Mouse (Mus musculus): Measurements from ENCODE around the gene Gadl1. TPM values are rescaled to one million over a fixed set of nuclear protein-coding genes. Genes with fewer than 3 reads are reported as not detected.

Gadl1 gene
- polyA plus RNA-seq, 1 experiment: 0.34 TPM

DNA sequence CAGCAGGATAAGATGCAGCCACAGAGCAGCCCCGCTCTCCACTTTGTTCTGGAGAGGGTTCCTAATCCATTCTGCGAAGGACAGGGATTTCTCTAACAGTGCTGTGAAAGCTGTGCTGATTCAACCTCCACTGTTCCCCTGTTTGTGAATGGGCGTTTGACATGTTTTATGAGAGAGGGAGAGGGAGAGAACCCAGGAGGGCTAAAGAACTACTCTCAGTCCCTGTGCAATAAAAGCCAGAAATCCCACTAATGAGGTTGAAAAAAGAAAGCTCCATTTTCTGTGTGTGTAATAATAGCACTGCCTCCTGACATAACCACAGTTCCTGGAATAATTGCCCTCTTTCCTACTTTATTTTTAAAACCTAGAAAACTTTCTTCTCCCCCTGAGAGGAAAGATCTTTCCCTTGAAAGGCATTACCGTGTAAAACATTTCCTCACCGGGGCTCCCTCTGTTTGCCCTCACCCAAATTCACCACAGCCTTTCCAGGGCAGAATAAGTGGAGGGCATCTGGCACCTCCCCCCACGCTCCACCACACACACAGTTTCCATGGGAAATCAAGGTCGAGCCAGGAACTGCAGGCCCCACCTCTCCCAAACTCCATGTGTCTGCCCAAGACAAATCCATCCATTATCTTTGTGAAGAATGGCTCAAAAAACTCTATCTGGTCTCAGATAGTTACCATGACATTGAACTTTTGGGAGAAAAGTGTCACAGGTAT, 24.1 kb downstream of the Gadl1 start:
- peak in 1 of 2 experiments; percentile 38 for DNase-seq (ENCODE audit: extremely low spot score in 1 of 2, low spot score in 1 of 2)

- DNase-seq (ENCODE audit: extremely low spot score in 1 of 2, low spot score in 1 of 2): no peak
These were observed 25.0 kb downstream of the Gadl1 start for GRCm38 (mm10) chr9:115934288-115934687.

GRCm38 (mm10) chr9:115936350-115936749, 27.1 kb downstream of the Gadl1 start:
- DNase-seq (ENCODE audit: extremely low spot score in 1 of 2, low spot score in 1 of 2): no peak

- no peak for DNase-seq (ENCODE audit: extremely low spot score in 1 of 2, low spot score in 1 of 2)
These were observed 28.7 kb downstream of the Gadl1 start for GRCm38 (mm10) chr9:115937915-115938314.

DNA sequence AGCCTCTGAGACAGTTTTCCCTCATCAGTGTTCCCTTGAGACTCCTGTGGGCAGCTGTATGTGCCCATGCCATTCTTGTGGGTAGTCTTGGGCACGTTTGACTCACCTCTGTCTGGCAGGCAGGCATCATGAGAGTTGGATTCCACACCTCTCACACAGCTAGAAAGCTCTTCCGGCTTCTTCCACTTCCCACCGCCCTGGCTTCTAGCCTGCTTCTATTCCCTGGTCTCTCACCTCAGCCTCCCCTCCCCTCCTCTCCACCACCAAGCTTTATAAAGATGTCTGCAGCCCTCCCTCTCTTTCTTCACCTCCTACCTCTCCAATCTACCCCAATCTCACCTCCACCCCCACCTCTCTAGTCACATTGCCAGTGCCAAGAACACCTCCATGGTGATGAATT, 30.2 kb downstream of the Gadl1 start:
- peak; percentile 77 to 84 for DNase-seq (ENCODE audit: extremely low spot score in 1 of 2, low spot score in 1 of 2)

DNA sequence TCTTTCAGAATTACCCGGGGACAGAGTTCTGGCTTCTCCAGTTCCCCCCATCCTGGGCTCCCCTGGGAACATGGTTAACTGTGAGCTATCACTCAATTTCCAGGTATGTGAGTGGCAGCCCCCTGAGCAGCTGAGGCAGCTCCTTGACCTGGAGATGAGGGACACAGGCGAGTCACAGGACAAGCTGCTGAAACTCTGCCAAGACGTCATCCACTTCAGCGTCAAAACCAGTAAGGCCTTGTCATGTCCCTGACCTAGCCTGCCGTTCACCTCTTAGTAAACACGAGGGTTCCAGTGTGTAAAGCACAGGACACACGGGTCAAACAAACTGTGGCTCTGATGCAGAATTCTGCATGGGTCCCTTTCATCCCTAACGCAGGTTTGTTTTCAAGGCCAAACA, 31.9 kb downstream of the Gadl1 start:
- no peak for DNase-seq (ENCODE audit: extremely low spot score in 1 of 2, low spot score in 1 of 2)

DNA sequence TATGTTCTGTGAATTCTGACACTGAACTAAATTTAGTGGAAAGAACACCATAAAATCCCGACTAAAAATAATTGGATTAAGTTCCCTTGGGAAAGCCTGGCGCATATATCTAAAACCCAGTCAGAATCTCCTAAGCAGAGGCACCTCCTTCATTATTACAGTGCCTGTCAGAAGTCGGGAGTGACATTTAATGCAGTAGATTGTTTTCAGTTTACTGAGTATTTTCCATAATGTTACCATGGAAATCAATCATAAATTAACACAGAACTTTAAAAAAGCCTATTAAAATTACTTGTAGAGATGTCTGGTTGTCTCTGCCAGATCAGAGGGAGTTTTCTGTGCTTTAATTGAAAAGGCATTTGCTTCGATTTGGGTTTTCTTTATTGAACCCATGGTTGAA, 33.2 kb downstream of the Gadl1 start:
- DNase-seq (ENCODE audit: extremely low spot score in 1 of 2, low spot score in 1 of 2): peak in 1 of 2 experiments; percentile 43

DNA sequence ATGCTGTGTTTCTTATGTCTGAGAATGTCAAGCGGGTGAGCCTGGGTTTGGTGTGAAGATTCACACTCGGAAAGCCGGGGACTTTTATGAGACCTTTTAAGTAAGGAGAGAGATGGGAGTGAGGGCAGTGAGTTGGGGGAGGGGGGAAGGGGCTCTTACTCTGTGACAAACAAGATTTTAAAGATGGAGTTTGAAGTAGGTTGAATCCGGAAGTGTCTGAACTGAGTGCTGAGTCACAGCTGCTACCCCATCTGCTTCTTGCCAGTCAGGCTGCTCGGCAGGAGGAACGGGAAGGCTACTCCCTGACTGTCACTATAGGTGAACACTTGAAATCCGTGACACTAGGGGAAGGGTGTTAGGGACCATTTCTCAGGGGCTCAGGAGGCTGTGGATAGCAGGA, 33.7 kb downstream of the Gadl1 start:
- DNase-seq (ENCODE audit: extremely low spot score in 1 of 2, low spot score in 1 of 2): peak in 1 of 2 experiments; percentile 69

DNA sequence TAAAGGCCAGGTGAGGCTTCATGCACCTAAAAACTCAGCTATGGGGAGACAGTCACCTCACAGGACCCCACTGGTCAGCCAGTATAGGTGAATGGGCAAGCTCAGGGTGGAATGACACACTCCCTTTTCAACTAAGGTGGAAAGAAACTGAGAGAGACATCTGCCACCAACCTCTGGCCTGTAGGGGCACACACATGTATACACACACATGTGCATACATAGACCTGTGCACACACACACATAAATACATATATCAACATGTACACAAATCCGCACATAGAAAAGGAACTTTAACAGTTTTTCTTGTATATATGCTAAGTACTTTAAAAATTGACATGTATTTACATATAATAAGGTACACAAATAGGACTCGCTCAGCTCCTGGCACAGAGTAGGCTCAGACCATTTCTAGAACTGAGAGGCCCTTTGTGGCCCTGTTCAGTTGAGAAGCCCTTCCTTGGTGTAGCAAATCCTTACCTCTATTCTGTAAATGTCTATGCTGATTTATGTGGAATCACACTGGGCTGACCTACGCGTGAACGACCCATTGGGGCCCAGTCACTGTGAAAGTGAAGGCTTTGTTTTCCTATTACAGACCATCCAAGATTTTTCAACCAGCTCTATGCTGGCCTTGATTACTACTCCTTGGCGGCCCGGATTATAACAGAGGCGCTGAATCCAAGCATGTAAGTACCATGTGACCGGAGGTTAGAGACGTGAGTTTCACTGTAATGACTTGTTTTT, 34.5 kb downstream of the Gadl1 start:
- no peak for DNase-seq (ENCODE audit: extremely low spot score in 1 of 2, low spot score in 1 of 2)

DNA sequence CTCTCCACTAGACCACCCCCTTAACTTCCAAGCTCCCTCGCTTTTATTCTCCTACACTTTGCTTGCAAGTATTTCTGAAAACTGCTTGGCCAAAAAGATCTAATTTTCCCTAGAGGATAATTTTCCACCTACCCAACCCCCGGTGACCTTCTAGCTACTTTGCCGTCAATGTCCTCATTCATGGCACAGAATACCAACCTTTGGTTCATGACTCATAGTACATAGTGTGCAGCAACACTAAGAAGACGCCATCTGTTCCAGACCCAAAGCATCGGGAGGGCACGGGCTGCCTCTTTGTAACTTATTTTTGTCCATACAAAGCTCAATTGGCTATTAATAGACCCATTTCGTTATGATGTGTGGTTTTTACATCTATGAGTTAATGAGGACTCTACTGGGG, 55.8 kb downstream of the Gadl1 start:
- DNase-seq (ENCODE audit: extremely low spot score in 1 of 2, low spot score in 1 of 2): no peak

GRCm38 (mm10) chr9:115966116-115966515, 56.9 kb downstream of the Gadl1 start:
- peak in 1 of 2 experiments; percentile 46 for DNase-seq (ENCODE audit: extremely low spot score in 1 of 2, low spot score in 1 of 2)

GRCm38 (mm10) chr9:115966746-115967145, 57.5 kb downstream of the Gadl1 start:
- peak; percentile 66 to 77 for DNase-seq (ENCODE audit: extremely low spot score in 1 of 2, low spot score in 1 of 2)

DNA sequence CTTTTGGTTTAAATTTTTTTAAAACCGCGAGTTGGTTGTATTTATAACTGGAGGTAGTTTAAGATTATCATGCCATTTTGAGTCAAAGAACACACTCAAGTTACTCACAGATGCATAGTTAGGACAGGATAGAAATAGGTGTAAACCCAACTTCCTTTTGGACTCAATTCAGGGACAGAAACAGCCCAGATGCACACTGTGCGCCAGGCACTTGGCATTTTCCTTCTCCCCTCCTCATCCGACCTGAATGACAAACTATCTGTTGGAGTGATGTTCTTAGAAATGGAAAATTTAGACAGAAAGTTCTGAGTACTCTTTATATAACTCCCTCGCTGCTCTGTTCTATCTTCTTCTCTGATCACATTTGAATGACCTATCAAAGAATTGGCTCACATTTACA, 58.4 kb downstream of the Gadl1 start:
- peak in 1 of 2 experiments; percentile 50 for DNase-seq (ENCODE audit: extremely low spot score in 1 of 2, low spot score in 1 of 2)

- DNase-seq (ENCODE audit: extremely low spot score in 1 of 2, low spot score in 1 of 2): no peak
These were observed 67.6 kb downstream of the Gadl1 start for GRCm38 (mm10) chr9:115976901-115977300.

DNA sequence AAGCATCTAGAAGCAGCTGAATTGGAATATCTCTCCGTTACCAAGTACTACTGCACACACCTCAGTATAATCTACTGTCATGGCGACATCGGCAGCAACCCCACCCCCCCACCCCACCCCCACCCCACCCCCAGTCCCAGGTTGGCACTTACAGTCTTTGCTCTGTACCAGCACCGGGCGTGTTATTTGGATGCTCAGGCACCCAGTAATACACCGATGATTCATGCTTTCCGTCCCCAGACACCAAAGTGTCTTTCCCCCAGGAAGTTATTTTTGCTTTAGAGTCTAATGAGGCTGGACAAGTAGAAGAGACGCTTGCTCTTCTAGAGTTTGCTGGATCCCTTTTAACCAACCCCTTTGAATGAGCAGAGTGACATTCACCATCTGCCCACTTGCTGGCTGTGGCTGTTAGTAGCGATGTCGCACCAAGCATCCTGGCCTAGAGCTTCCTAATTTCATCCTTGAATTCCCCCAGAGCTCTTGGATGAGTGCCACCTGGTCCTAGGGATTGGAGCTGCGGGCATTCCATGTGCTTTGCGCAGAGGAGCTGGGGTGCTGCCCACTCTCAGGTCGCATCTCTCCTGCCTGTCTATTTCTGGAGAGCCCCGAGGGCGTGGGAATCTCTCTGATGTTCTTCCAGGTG, 68.5 kb downstream of the Gadl1 start:
- DNase-seq (ENCODE audit: extremely low spot score in 1 of 2, low spot score in 1 of 2): peak; percentile 44 to 71

DNA sequence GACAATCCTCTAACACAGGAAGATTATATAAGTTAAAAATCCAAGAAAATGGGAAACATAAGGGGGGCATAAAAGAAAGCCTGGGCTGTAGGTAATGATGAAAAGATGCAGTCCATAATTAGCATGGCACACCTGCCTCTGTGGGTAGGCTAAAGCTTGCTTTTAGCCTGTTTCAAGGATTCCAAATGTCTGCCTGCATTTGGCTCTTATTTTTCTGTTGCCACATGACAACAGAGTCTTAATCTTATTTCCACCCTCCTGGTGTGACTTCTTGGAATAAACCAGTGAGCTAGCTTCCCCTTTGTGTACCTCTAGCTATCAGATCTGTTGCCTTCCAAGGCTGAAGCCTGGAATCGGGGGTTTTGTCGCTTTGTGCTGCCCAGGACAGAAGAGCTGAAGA, 69.2 kb downstream of the Gadl1 start:
- peak in 1 of 2 experiments; percentile 22 for DNase-seq (ENCODE audit: extremely low spot score in 1 of 2, low spot score in 1 of 2)

DNA sequence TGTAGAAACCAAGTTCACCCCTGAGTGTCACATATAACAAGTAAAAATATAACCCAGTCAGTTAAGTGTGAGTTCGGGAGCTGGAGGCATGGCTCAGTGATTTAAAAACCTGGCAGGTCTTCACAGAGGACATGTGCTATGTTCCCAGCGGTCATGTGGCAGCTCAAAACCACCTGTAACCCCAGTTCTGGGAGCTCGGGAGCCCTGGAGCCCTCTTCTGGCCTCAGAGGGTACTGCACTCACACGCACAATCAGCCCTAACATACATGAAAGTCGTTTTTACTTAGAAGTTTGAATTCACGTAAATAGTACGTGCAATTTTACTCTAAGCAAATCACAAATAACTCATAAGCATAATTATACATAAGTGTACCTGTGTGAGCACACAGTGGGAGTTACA, 81.4 kb downstream of the Gadl1 start:
- DNase-seq (ENCODE audit: extremely low spot score in 1 of 2, low spot score in 1 of 2): no peak

DNA sequence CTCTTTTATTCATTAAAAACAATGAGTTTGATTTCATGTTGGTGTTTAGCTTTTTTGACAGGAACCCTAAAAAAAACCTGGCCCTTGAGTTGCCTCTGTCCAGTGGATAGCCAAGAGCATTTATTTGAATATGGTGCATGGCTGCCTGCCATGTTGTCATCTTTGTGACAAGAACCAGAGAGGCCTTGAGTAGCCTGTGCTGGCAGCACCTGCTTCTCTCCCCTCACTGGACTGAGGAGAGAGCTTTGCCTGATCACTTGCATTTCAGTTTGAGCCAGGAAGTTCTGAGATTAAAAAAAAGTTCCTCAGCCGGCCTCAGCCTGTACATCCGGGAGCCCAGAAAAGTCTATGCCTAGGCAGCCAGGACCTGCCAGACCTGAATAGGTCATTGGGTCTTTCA, 85.5 kb downstream of the Gadl1 start:
- DNase-seq (ENCODE audit: extremely low spot score in 1 of 2, low spot score in 1 of 2): no peak

GRCm38 (mm10) chr9:115995856-115996560, 86.8 kb downstream of the Gadl1 start:
- no peak for DNase-seq (ENCODE audit: extremely low spot score in 1 of 2, low spot score in 1 of 2)

DNA sequence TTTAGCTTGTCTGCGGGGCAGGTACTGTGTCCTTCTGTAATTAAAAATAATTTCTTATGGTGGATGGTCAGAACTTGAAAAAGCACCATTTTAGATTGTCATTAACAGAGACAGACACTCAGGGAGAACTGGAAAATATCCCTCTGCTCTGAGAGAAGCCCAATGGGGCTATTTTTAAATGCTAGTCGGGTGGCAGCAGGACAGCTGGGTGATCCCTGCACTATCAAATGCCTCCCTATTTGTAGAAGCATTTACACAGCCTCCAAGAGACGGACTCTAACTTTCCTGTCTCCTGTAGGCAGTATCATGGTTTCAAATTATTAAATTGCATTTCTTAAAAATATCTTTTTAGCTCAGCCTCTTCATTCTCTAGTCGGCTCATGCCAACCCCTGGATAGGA, 89.1 kb downstream of the Gadl1 start:
- DNase-seq (ENCODE audit: extremely low spot score in 1 of 2, low spot score in 1 of 2): no peak

All from frontal cortex, adult 2 months (tissue).